Mouse (Mus musculus) lung, embryonic 16.5 days (tissue): ENCODE results near the gene Rbm12b1. TPM values are rescaled to one million over a fixed set of nuclear protein-coding genes. Genes with fewer than 3 reads are reported as not detected.
A peak's percentile ranks its signal among the peaks of the same experiment; 100 is the strongest.
"Not testable (repeated sequence)": the region's sequence is repeated elsewhere in the genome, so short reads cannot be mapped to it uniquely, and the experiment has no call there.

Experiments
- ATAC-seq: fragments of 200-750 bp; cut with Nextera tagmentation; 2 replicates; pipeline ENCODE4 v1.8.0; 2017; ENCODE audit warnings: low read depth, mild to moderate bottlenecking, moderate library complexity
- H3K27ac ChIP-seq: fragments of 300-500 bp; sonication (generic); 2 replicates; pipeline ENCODE4 v1.5.1; 2014; ENCODE audit warnings: mild to moderate bottlenecking, control low read depth, low read length
- H3K27me3 ChIP-seq: fragments of 300-500 bp; sonication (generic); 2 replicates; pipeline ENCODE4 v1.6.1; 2014; ENCODE audit warnings: low read depth, low read length, mixed read lengths; ENCODE audit not compliant: control insufficient read depth, insufficient read depth
- H3K36me3 ChIP-seq: fragments of 300-500 bp; sonication (generic); 2 replicates; pipeline ENCODE4 v1.6.1; 2014; ENCODE audit warnings: low read length; ENCODE audit not compliant: control insufficient read depth, insufficient read depth
- H3K4me1 ChIP-seq: fragments of 300-500 bp; sonication (generic); replicated peaks from 2 replicates; pipeline ENCODE4 v1.6.1; 2014; ENCODE audit warnings: low read length, mixed read lengths; ENCODE audit not compliant: control insufficient read depth, insufficient read depth
- H3K4me2 ChIP-seq: fragments of 300-500 bp; sonication (generic); 2 replicates; pipeline ENCODE4 v1.6.1; 2014; ENCODE audit warnings: low read depth, low read length, control low read depth
- H3K4me3 ChIP-seq: fragments of 300-500 bp; sonication (generic); 2 replicates; pipeline ENCODE4 v1.5.1; 2014; ENCODE audit warnings: mild to moderate bottlenecking, low read length, control low read depth
- H3K9ac ChIP-seq: fragments of 300-500 bp; sonication (generic); 2 replicates; pipeline ENCODE4 v1.6.1; 2014; ENCODE audit warnings: low read length, control low read depth
- H3K9me3 ChIP-seq: fragments of 300-500 bp; sonication (generic); 2 replicates; pipeline ENCODE4 v1.6.1; 2016; ENCODE audit warnings: low read length; ENCODE audit not compliant: control insufficient read depth
- WGBS: fragments of 180-500 bp; shearing (Covaris S2); extraction: QIAGEN DNeasy Blood & Tissue Kit; methylation state at CpG from one replicate; pipeline ENCODE4 v1.1.7; 2014; 5-methylcytosine and 5-hydroxymethylcytosine counted together
- polyA plus RNA-seq: library from polyadenylated mRNA; unstranded; fragments of >200 nt; fragmentation: Nextera tagmentation; extraction: Ambion mirVana; gene quantifications from 2 replicates; pipeline ENCODE4 v1.2.1, GENCODE M21; 2015

The Rbm12b1 gene
- polyA plus RNA-seq = 6.9 and 8.1 TPM in 2 replicates

GRCm38 (mm10) chr4:12140141-12140567 lies at the start of gene Rbm12b1:
Rbm12b1 (plus strand) TSS chr4:12140264.
- not testable (repeated sequence) for H3K27me3 ChIP-seq, H3K36me3 ChIP-seq, H3K9me3 ChIP-seq, H3K4me1 ChIP-seq
- ATAC-seq = peak; percentile 99
- Histone ChIP-seq H3K4me3 (peak within 1 kb of the TSS; percentile 50), H3K27ac (0 out of 2 replicates have a peak within 1 kb of the TSS, but pooled peaks have one; percentile 39), H3K9ac (peak within 1 kb of the TSS; percentile 57), H3K4me2 (peak within 1 kb of the TSS; percentile 60)
- 2% methylated on average over 18 of the region's 32 CpGs for WGBS

DNA sequence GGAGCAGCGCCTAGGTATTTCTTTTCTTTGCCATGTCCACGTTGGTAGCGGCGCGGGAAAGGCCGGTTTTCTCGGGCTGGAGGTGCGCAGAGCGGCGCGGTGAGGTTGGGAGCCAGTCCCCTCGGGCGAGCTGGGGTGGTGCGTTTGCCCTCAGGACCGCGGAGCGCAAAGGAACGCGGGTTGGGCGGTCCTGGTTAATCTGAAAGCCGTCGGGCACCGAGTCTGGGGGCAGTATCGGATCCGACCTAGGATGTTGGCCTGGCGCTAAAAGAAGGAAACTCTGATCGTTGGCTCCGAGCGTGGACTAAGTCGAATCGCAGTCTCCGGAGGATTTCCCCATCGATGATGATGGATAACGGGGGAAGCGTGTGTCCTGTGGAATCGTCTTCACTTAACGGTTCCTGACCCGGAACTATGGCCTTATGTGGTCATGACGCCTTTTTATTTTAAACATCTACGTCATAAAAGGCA lies 563 bp downstream of the Rbm12b1 start:
- 6% methylated on average over 20 of the region's 40 CpGs for WGBS
- H3K9me3 ChIP-seq, H3K36me3 ChIP-seq, H3K4me1 ChIP-seq, H3K27me3 ChIP-seq, H3K27ac ChIP-seq: not testable (repeated sequence)
- ATAC-seq = peak; percentile 89
- Histone ChIP-seq H3K4me2 (peak overlapping the region; percentile 48), H3K9ac (peak overlapping the region; percentile 57), H3K4me3 (peak overlapping the region; percentile 50)

GRCm38 (mm10) chr4:12141516-12141915 lies 1.5 kb downstream of the Rbm12b1 start:
- H3K4me3 ChIP-seq, H3K4me1 ChIP-seq, H3K27me3 ChIP-seq, H3K36me3 ChIP-seq, H3K4me2 ChIP-seq, H3K27ac ChIP-seq, ATAC-seq, H3K9me3 ChIP-seq, H3K9ac ChIP-seq: not testable (repeated sequence)
- 90% methylated on average over 7 of the region's 7 CpGs for WGBS

GRCm38 (mm10) chr4:12147660-12148059 lies 7.6 kb downstream of the Rbm12b1 start:
- H3K4me3 ChIP-seq = no peak overlapping the region
- no peaks in the 10 kb centered on the region for H3K4me1 ChIP-seq
- H3K27me3 ChIP-seq = no peaks in the 10 kb centered on the region
- H3K4me2 ChIP-seq = no peak overlapping the region
- ATAC-seq = no peak
- H3K36me3 ChIP-seq = peaks cover 13% of the 10 kb centered on the region
- H3K9ac ChIP-seq = no peak overlapping the region
- H3K27ac ChIP-seq = no peak overlapping the region
- peaks cover 5% of the 10 kb centered on the region for H3K9me3 ChIP-seq

DNA sequence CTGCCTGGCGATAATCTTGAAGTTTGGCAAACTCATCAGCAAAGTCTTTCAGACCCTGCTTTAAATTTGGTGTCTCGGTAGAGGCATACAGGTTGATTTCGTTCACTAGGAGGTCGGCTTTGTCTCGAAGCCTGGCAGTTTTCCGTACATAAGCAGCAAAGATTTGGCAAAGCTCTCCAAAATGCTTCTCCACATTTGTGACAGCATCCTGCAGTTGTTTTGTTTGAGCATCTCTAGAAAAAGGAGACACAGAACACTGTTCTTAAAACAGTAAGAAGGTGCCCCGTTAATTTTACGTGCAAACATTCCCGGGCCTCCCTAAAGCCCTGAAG lies 30.9 kb downstream of the Rbm12b1 start:
- peak overlapping the region; percentile 87 for H3K4me3 ChIP-seq
- H3K9me3 ChIP-seq = no peaks in the 10 kb centered on the region
- peaks cover 14% of the 10 kb centered on the region for H3K36me3 ChIP-seq
- H3K4me1 ChIP-seq = peaks cover 7% of the 10 kb centered on the region; the same call in 1 of the 2 replicates
- H3K4me2 ChIP-seq = peak overlapping the region; percentile 70
- 9% methylated on average over 9 of the region's 9 CpGs for WGBS
- peak overlapping the region; percentile 98 for H3K9ac ChIP-seq
- no peak for ATAC-seq
- no peaks in the 10 kb centered on the region for H3K27me3 ChIP-seq
- peak overlapping the region; percentile 85 for H3K27ac ChIP-seq

DNA sequence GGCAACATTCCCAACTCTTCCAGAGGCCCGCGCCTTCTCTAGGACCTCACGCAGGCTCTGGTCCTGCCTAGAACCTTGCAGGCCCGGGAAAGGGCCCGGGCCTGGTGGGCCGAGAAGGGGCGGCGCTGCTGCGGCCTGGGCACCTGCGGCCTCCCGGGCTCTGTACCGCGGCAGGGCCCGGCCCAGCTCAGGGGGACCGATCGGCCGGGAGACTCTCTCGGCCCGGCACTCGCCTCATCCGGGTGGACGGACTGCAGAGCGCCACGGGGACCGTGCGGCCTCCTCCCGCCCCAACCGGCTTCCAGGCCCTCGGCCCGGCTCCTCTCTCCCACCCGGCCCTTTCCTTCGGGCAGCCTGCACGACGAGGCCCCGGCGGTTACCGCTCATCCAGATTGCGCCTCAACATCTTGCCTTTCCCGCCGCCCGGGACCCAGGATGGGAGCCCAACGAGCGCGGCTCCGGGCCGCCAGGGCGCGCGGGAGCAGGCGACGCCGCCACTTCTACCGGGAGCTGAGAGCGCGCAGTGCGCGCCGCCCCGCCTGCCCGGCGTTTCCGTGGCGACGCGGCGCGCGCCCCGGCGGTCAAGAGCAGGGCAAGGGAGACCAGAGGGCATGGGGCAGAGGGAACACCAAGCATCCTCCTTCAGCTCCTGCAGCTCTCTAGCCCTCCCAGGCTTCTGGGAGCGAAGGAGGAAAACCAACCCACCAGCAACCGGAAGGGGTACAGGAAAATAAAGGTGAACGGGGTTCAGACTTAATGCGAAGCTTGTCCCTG lies 31.4 kb downstream of the Rbm12b1 start, which contains the start of gene Fam92a:
Fam92a (minus strand) TSS at position 698 of the 774 bp plus-strand sequence.
- peak; percentile 94 for ATAC-seq

GRCm38 (mm10) chr4:12178992-12179391 lies 38.9 kb downstream of the Rbm12b1 start:
- Histone ChIP-seq H3K36me3 (no peaks in the 10 kb centered on the region), H3K9ac (no peak overlapping the region), H3K4me2 (no peak overlapping the region), H3K27ac (no peak overlapping the region), H3K4me3 (no peak overlapping the region), H3K27me3 (no peaks in the 10 kb centered on the region), H3K9me3 (no peaks in the 10 kb centered on the region), H3K4me1 (no peaks in the 10 kb centered on the region)
- WGBS = 88% methylated on average over 10 of the region's 10 CpGs
- ATAC-seq = no peak

More for the DNA sequence above, 31.4 kb downstream of the Rbm12b1 start, which contains the start of gene Fam92a:
- Histone ChIP-seq H3K4me2 (peak within 1 kb of the TSS; percentile 70), H3K4me3 (peak within 1 kb of the TSS; percentile 87), H3K27ac (peak within 1 kb of the TSS; percentile 85), H3K27me3 (no peaks in the 10 kb centered on the region), H3K4me1 (peaks cover 7% of the 10 kb centered on the region; the same call in 1 of the 2 replicates), H3K36me3 (peaks cover 9% of the 10 kb centered on the region), H3K9ac (peak within 1 kb of the TSS; percentile 98), H3K9me3 (no peaks in the 10 kb centered on the region)
- WGBS = under 1% methylated on average over 73 of the region's 74 CpGs

Other genes starting within 250 kb of the Rbm12b1 start
- 0.21 and 0.58 TPM in 2 replicates for gene Gm10604, start 159.0 kb upstream of the Rbm12b1 start, polyA plus RNA-seq
- 11.6 and 13.1 TPM in 2 replicates for gene Rbm12b2, start 50.8 kb upstream of the Rbm12b1 start, polyA plus RNA-seq
- gene Fam92a, start 31.8 kb downstream of the Rbm12b1 start, polyA plus RNA-seq = 75.8 and 89.1 TPM in 2 replicates